ENCODE assay signal across 17 mouse cellular contexts in genomic region chr8:83896461-83896860, GRCm38 (mm10). TPM values are rescaled to one million over a fixed set of nuclear protein-coding genes. Genes with fewer than 3 reads are reported as not detected.
DNase-seq lines count a peak whose midpoint lies in the region; ATAC-seq and TF ChIP-seq lines count a peak whose summit lies in the region.
"Had no signal": no experiment of that assay in that cellular context is flagged by ENCODE, and none has a peak within 500 bp of the region (broad histone marks: within the 10 kb centered on the region; RNA-seq: fewer than 3 reads in every experiment).

No protein-coding gene starts in this region.

- ATAC-seq in forebrain, embryonic 13.5 days, result no peak
- no peak for ATAC-seq in forebrain, embryonic 11.5 days (replicated peaks; ENCODE audit: low FRiP score)
- no peak for ATAC-seq in midbrain, embryonic 11.5 days (ENCODE audit: low FRiP score)
- no peak for ATAC-seq in neural tube, embryonic 15.5 days (ENCODE audit: low FRiP score)
- ATAC-seq in stomach, postnatal 0 days (ENCODE audit: low FRiP score, low TSS enrichment), result no peak
- ATAC-seq: forebrain, embryonic 14.5 days; lung, postnatal 0 days had no signal

- DNase-seq in forebrain, embryonic 11.5 days (ENCODE audit: low spot score), result no peak
- peak; percentile 75 for DNase-seq in midbrain, embryonic 11.5 days (ENCODE audit: low spot score, missing footprints)
- no peak for DNase-seq in midbrain, embryonic 10.5 days (ENCODE audit: low spot score)
- no peak for DNase-seq in stomach, postnatal 0 days (ENCODE audit: low spot score)
- DNase-seq: gastrocnemius, postnatal 25 days; liver, embryonic 13.5 days had no signal

- peaks cover 28% of the 10 kb centered on the region for H3K27me3 ChIP-seq in forebrain, embryonic 13.5 days
- peaks cover 6% of the 10 kb centered on the region; the same call in 1 of the 2 replicates for H3K27me3 ChIP-seq in forebrain, embryonic 11.5 days (ENCODE audit: control insufficient read depth, insufficient read depth, low read length)
- peaks cover 12% of the 10 kb centered on the region; the same call in 1 of the 2 replicates for H3K27me3 ChIP-seq in midbrain, embryonic 11.5 days (ENCODE audit: control insufficient read depth, insufficient read depth, low read length)
- peaks cover 65% of the 10 kb centered on the region for H3K27me3 ChIP-seq in midbrain, embryonic 10.5 days (ENCODE audit: low read depth, poor library complexity, severe bottlenecking)
- H3K27me3 ChIP-seq in E14TG2a.4 (ENCODE audit: insufficient read depth, low read length), result peaks cover 47% of the 10 kb centered on the region
- peaks cover 23% of the 10 kb centered on the region for H3K27me3 ChIP-seq in neural tube, embryonic 15.5 days (replicated peaks)
- H3K27me3 ChIP-seq in stomach, postnatal 0 days (ENCODE audit: control insufficient read depth, insufficient read depth, low read length), result no peaks in the 10 kb centered on the region

- H3K27ac ChIP-seq in forebrain, embryonic 13.5 days, result no peak overlapping the region
- H3K27ac ChIP-seq in forebrain, embryonic 11.5 days (ENCODE audit: low read depth, low read length), result no peak overlapping the region
- no peak overlapping the region for H3K27ac ChIP-seq in midbrain, embryonic 11.5 days (ENCODE audit: low read depth, low read length)
- no peak overlapping the region for H3K27ac ChIP-seq in midbrain, embryonic 10.5 days (replicated peaks)
- H3K27ac ChIP-seq in neural tube, embryonic 15.5 days (replicated peaks), result no peak overlapping the region
- no peak overlapping the region for H3K27ac ChIP-seq in stomach, postnatal 0 days (replicated peaks)
- H3K27ac ChIP-seq: embryonic facial prominence, embryonic 13.5 days; heart, embryonic 15.5 days; kidney, embryonic 15.5 days; limb, embryonic 13.5 days; liver, embryonic 13.5 days had no signal

- H3K4me3 ChIP-seq in forebrain, embryonic 13.5 days, result no peak overlapping the region
- no peak overlapping the region for H3K4me3 ChIP-seq in forebrain, embryonic 11.5 days (ENCODE audit: low read depth, low read length)
- no peak overlapping the region for H3K4me3 ChIP-seq in midbrain, embryonic 11.5 days (ENCODE audit: low read depth, low read length)
- no peak overlapping the region for H3K4me3 ChIP-seq in midbrain, embryonic 10.5 days
- peak overlapping the region; percentile 66 for H3K4me3 ChIP-seq in E14TG2a.4 (replicated peaks; ENCODE audit: low read length)
- H3K4me3 ChIP-seq in neural tube, embryonic 15.5 days (replicated peaks), result no peak overlapping the region
- H3K4me3 ChIP-seq in stomach, postnatal 0 days (ENCODE audit: low read depth, low read length), result no peak overlapping the region
- H3K4me3 ChIP-seq: erythroblast, embryonic 14.5 days had no signal

- H3K36me3 ChIP-seq in forebrain, embryonic 13.5 days (ENCODE audit: poor library complexity, severe bottlenecking), result no peaks in the 10 kb centered on the region
- H3K36me3 ChIP-seq in forebrain, embryonic 11.5 days (ENCODE audit: control insufficient read depth, insufficient read depth, low read length), result no peaks in the 10 kb centered on the region
- H3K36me3 ChIP-seq in midbrain, embryonic 11.5 days (ENCODE audit: control insufficient read depth, insufficient read depth, low read length), result no peaks in the 10 kb centered on the region
- H3K36me3 ChIP-seq in midbrain, embryonic 10.5 days, result no peaks in the 10 kb centered on the region
- no peaks in the 10 kb centered on the region for H3K36me3 ChIP-seq in E14TG2a.4 (ENCODE audit: insufficient read depth, low read length)
- H3K36me3 ChIP-seq in neural tube, embryonic 15.5 days, result no peaks in the 10 kb centered on the region
- no peaks in the 10 kb centered on the region for H3K36me3 ChIP-seq in stomach, postnatal 0 days (ENCODE audit: control insufficient read depth, insufficient read depth, low read length)
- H3K36me3 ChIP-seq: embryonic facial prominence, embryonic 13.5 days; heart, embryonic 10.5 days; heart, embryonic 15.5 days; kidney, embryonic 15.5 days; limb, embryonic 13.5 days; liver, embryonic 13.5 days had no signal

- no peak for TF ChIP-seq EP300 in stomach, postnatal 0 days (optimal IDR thresholded peaks at IDR 0.05)

- H3K4me1 ChIP-seq in forebrain, embryonic 13.5 days, result peaks cover 22% of the 10 kb centered on the region
- H3K4me1 ChIP-seq in forebrain, embryonic 11.5 days (replicated peaks; ENCODE audit: control insufficient read depth, insufficient read depth, low read length), result peaks cover 5% of the 10 kb centered on the region; the same call in 1 of the 2 replicates
- peaks cover 9% of the 10 kb centered on the region; the same call in 1 of the 2 replicates for H3K4me1 ChIP-seq in midbrain, embryonic 11.5 days (ENCODE audit: control insufficient read depth, insufficient read depth, low read length)
- H3K4me1 ChIP-seq in midbrain, embryonic 10.5 days, result peaks cover 39% of the 10 kb centered on the region
- peaks cover 59% of the 10 kb centered on the region for H3K4me1 ChIP-seq in E14TG2a.4 (replicated peaks; ENCODE audit: low read depth, low read length)
- peaks cover 24% of the 10 kb centered on the region for H3K4me1 ChIP-seq in neural tube, embryonic 15.5 days
- no peaks in the 10 kb centered on the region for H3K4me1 ChIP-seq in stomach, postnatal 0 days (replicated peaks; ENCODE audit: control insufficient read depth, insufficient read depth)

- TF ChIP-seq CTCF in E14TG2a.4 (conservative IDR thresholded peaks at IDR 0.05; ENCODE audit: low read length), result no peak
- no peak for TF ChIP-seq CTCF in stomach, postnatal 0 days (IDR thresholded peaks at IDR 0.05; ENCODE audit: low read depth)

- peak overlapping the region; percentile 52; the same call in 1 of the 2 replicates for H3K9ac ChIP-seq in forebrain, embryonic 13.5 days
- H3K9ac ChIP-seq in forebrain, embryonic 11.5 days (ENCODE audit: low read length), result no peak overlapping the region
- no peak overlapping the region for H3K9ac ChIP-seq in midbrain, embryonic 11.5 days (ENCODE audit: low read length)
- no peak overlapping the region for H3K9ac ChIP-seq in neural tube, embryonic 15.5 days (replicated peaks)
- no peak overlapping the region for H3K9ac ChIP-seq in stomach, postnatal 0 days (ENCODE audit: low read length)
- H3K9ac ChIP-seq: liver, embryonic 13.5 days had no signal

- 90% methylated on average over 7 of the region's 7 CpGs for WGBS in forebrain, embryonic 13.5 days
- 82% methylated on average over 7 of the region's 7 CpGs for WGBS in forebrain, embryonic 11.5 days
- 86% methylated on average over 7 of the region's 7 CpGs for WGBS in midbrain, embryonic 11.5 days
- 80% methylated on average over 7 of the region's 7 CpGs for WGBS in midbrain, embryonic 10.5 days
- 88% methylated on average over 7 of the region's 7 CpGs for WGBS in neural tube, embryonic 15.5 days
- 88% methylated on average over 7 of the region's 7 CpGs for whole genome bisulfite sequencing in stomach, postnatal 0 days

- H3K9me3 ChIP-seq in forebrain, embryonic 13.5 days (replicated peaks), result no peaks in the 10 kb centered on the region
- H3K9me3 ChIP-seq in forebrain, embryonic 11.5 days (ENCODE audit: control insufficient read depth, low read length), result no peaks in the 10 kb centered on the region
- H3K9me3 ChIP-seq in midbrain, embryonic 11.5 days (ENCODE audit: control insufficient read depth, low read length), result no peaks in the 10 kb centered on the region
- no peaks in the 10 kb centered on the region for H3K9me3 ChIP-seq in midbrain, embryonic 10.5 days (replicated peaks)
- H3K9me3 ChIP-seq in E14TG2a.4 (ENCODE audit: low read length), result peaks cover 6% of the 10 kb centered on the region
- no peaks in the 10 kb centered on the region for H3K9me3 ChIP-seq in neural tube, embryonic 15.5 days (replicated peaks)
- H3K9me3 ChIP-seq in stomach, postnatal 0 days (ENCODE audit: control insufficient read depth, low read length), result no peaks in the 10 kb centered on the region
- H3K9me3 ChIP-seq: embryonic facial prominence, embryonic 13.5 days; heart, embryonic 10.5 days; heart, embryonic 15.5 days; kidney, embryonic 15.5 days; limb, embryonic 13.5 days; liver, embryonic 13.5 days had no signal

- no peak overlapping the region for H3K4me2 ChIP-seq in forebrain, embryonic 13.5 days
- H3K4me2 ChIP-seq in forebrain, embryonic 11.5 days (ENCODE audit: low read depth, low read length, severe bottlenecking), result no peak overlapping the region
- no peak overlapping the region for H3K4me2 ChIP-seq in midbrain, embryonic 11.5 days
- peak overlapping the region; percentile 82; the same call in 1 of the 2 replicates for H3K4me2 ChIP-seq in neural tube, embryonic 15.5 days
- no peak overlapping the region for H3K4me2 ChIP-seq in stomach, postnatal 0 days (replicated peaks; ENCODE audit: low read depth)

RNA-seq across cellular contexts. Expression of gene Adgrl1, which starts 3.4 kb away (rescaled TPM):
- polyA plus RNA-seq in forebrain, embryonic 13.5 days (2015; fragmentation: Nextera tagmentation; extraction: Ambion mirVana), result 32.8 and 38.5 TPM in 2 replicates
- 24.5 and 27.8 TPM in 2 replicates for polyA plus RNA-seq in forebrain, embryonic 11.5 days (2014; fragmentation: Nextera tagmentation; extraction: Ambion mirVana)
- polyA plus RNA-seq in midbrain, embryonic 11.5 days (2014; fragmentation: Nextera tagmentation; extraction: Ambion mirVana), result 13.7 and 16.4 TPM in 2 replicates
- 8.6 and 11.3 TPM in 2 replicates for polyA plus RNA-seq in midbrain, embryonic 10.5 days (2016; fragmentation: Nextera tagmentation; extraction: Ambion mirVana)
- 43.0 and 54.1 TPM in 2 replicates for polyA plus RNA-seq in neural tube, embryonic 15.5 days (2015; fragmentation: Nextera tagmentation; extraction: Ambion mirVana)
- 6.5 and 7.5 TPM in 2 replicates for polyA plus RNA-seq in stomach, postnatal 0 days (2015; fragmentation: Nextera tagmentation; extraction: Ambion mirVana)

RNA-seq across cellular contexts. Expression of gene Gm10644, which starts 58.5 kb away (rescaled TPM):
- 0.67 and 0.98 TPM in 2 replicates for polyA plus RNA-seq in forebrain, embryonic 13.5 days (2015; fragmentation: Nextera tagmentation; extraction: Ambion mirVana)
- polyA plus RNA-seq in forebrain, embryonic 11.5 days (2014; fragmentation: Nextera tagmentation; extraction: Ambion mirVana), result 0.92 and 1.2 TPM in 2 replicates
- 0.61 and 0.81 TPM in 2 replicates for polyA plus RNA-seq in midbrain, embryonic 11.5 days (2014; fragmentation: Nextera tagmentation; extraction: Ambion mirVana)
- 0.94 and 1.0 TPM in 2 replicates for polyA plus RNA-seq in midbrain, embryonic 10.5 days (2016; fragmentation: Nextera tagmentation; extraction: Ambion mirVana)
- 1.1 TPM in 2 replicates for polyA plus RNA-seq in neural tube, embryonic 15.5 days (2015; fragmentation: Nextera tagmentation; extraction: Ambion mirVana)
- 0.11 and 0.13 TPM in 2 replicates for polyA plus RNA-seq in stomach, postnatal 0 days (2015; fragmentation: Nextera tagmentation; extraction: Ambion mirVana)
- polyA plus RNA-seq: erythroblast, embryonic 14.5 days had no signal

RNA-seq across cellular contexts. Expression of gene Asf1b, which starts 58.8 kb away (rescaled TPM):
- 44.0 and 44.9 TPM in 2 replicates for polyA plus RNA-seq in forebrain, embryonic 13.5 days (2015; fragmentation: Nextera tagmentation; extraction: Ambion mirVana)
- 92.7 and 94.0 TPM in 2 replicates for polyA plus RNA-seq in forebrain, embryonic 11.5 days (2014; fragmentation: Nextera tagmentation; extraction: Ambion mirVana)
- polyA plus RNA-seq in midbrain, embryonic 11.5 days (2014; fragmentation: Nextera tagmentation; extraction: Ambion mirVana), result 92.5 and 96.5 TPM in 2 replicates
- 106 and 115 TPM in 2 replicates for polyA plus RNA-seq in midbrain, embryonic 10.5 days (2016; fragmentation: Nextera tagmentation; extraction: Ambion mirVana)
- polyA plus RNA-seq in neural tube, embryonic 15.5 days (2015; fragmentation: Nextera tagmentation; extraction: Ambion mirVana), result 8.0 and 24.4 TPM in 2 replicates
- polyA plus RNA-seq in stomach, postnatal 0 days (2015; fragmentation: Nextera tagmentation; extraction: Ambion mirVana), result 14.1 and 16.6 TPM in 2 replicates
